22 mouse cellular contexts compared by ENCODE assay signal in genomic region chr2:7069458-7069857, GRCm38 (mm10).
DNase-seq lines count a peak whose midpoint lies in the region; ATAC-seq lines count a peak whose summit lies in the region.
"Had no signal": no experiment of that assay in that cellular context is flagged by ENCODE, and none has a peak within 500 bp of the region (broad histone marks: within the 10 kb centered on the region; RNA-seq: fewer than 3 reads in every experiment).

No protein-coding gene starts in this region.

- H3K9ac ChIP-seq in kidney, embryonic 15.5 days, result no peak overlapping the region
- H3K9ac ChIP-seq in neural tube, embryonic 13.5 days, result no peak overlapping the region
- H3K9ac ChIP-seq: embryonic facial prominence, embryonic 13.5 days; heart, embryonic 15.5 days; liver, embryonic 13.5 days; lung, embryonic 14.5 days; stomach, embryonic 15.5 days had no signal

- no peaks in the 10 kb centered on the region for H3K36me3 ChIP-seq in kidney, embryonic 15.5 days
- no peaks in the 10 kb centered on the region for H3K36me3 ChIP-seq in neural tube, embryonic 13.5 days
- H3K36me3 ChIP-seq: embryonic facial prominence, embryonic 13.5 days; heart, embryonic 15.5 days; liver, embryonic 13.5 days; stomach, embryonic 15.5 days had no signal

- H3K4me1 ChIP-seq in kidney, embryonic 15.5 days, result peaks cover 11% of the 10 kb centered on the region; the same call in 1 of the 2 replicates
- peaks cover 8% of the 10 kb centered on the region; the same call in 1 of the 2 replicates for H3K4me1 ChIP-seq in neural tube, embryonic 13.5 days (replicated peaks)
- H3K4me1 ChIP-seq: embryonic facial prominence, embryonic 13.5 days; liver, embryonic 13.5 days; stomach, embryonic 15.5 days had no signal

- H3K27me3 ChIP-seq in kidney, embryonic 15.5 days, result no peaks in the 10 kb centered on the region
- H3K27me3 ChIP-seq in neural tube, embryonic 13.5 days, result no peaks in the 10 kb centered on the region
- H3K27me3 ChIP-seq: embryonic facial prominence, embryonic 13.5 days; heart, embryonic 15.5 days; liver, embryonic 13.5 days; stomach, embryonic 15.5 days had no signal

- 8% methylated on average over 3 of the region's 3 CpGs for WGBS in kidney, embryonic 15.5 days
- 14% methylated on average over 3 of the region's 3 CpGs for WGBS in neural tube, embryonic 13.5 days

- peak; percentile 72; the same call in 1 of the 2 replicates for ATAC-seq in kidney, embryonic 15.5 days (replicated peaks; ENCODE audit: low FRiP score)
- ATAC-seq in neural tube, embryonic 13.5 days (ENCODE audit: low read depth), result peak; percentile 65
- ATAC-seq: forebrain, embryonic 14.5 days had no signal

- H3K4me2 ChIP-seq in kidney, embryonic 15.5 days, result no peak overlapping the region
- no peak overlapping the region for H3K4me2 ChIP-seq in neural tube, embryonic 13.5 days
- H3K4me2 ChIP-seq: embryonic facial prominence, embryonic 13.5 days; heart, embryonic 15.5 days; liver, embryonic 13.5 days; lung, embryonic 14.5 days; midbrain, embryonic 11.5 days; stomach, embryonic 15.5 days had no signal

- no peak overlapping the region for H3K4me3 ChIP-seq in kidney, embryonic 15.5 days (replicated peaks)
- H3K4me3 ChIP-seq in neural tube, embryonic 13.5 days, result no peak overlapping the region
- H3K4me3 ChIP-seq: embryonic facial prominence, embryonic 13.5 days; heart, embryonic 15.5 days; liver, embryonic 13.5 days; stomach, embryonic 15.5 days had no signal

- no peak overlapping the region for H3K27ac ChIP-seq in kidney, embryonic 15.5 days
- H3K27ac ChIP-seq in neural tube, embryonic 13.5 days (replicated peaks), result no peak overlapping the region
- H3K27ac ChIP-seq: embryonic facial prominence, embryonic 13.5 days; heart, embryonic 15.5 days; liver, embryonic 13.5 days; macrophage; stomach, embryonic 15.5 days had no signal

- no peak for DNase-seq in kidney, postnatal 14 days
- DNase-seq in embryo, embryonic 10.5 days (ENCODE audit: low spot score), result peak; percentile 54
- peak; percentile 10 to 18 for DNase-seq in kidney, postnatal 36 days
- DNase-seq in lung, postnatal 14 days, result no peak
- no peak for DNase-seq in left cerebral cortex, adult 11 months (ENCODE audit: low spot score)
- DNase-seq: B cell, adult 2 months; cerebellum, adult 2 months; cerebellum, postnatal 36 days; gastrocnemius, postnatal 14 days; layer of hippocampus, postnatal 36 days; liver, embryonic 13.5 days; lung, embryonic 14.5 days; retina, postnatal 1 day; thymus, adult 18-20 months had no signal

- no peaks in the 10 kb centered on the region for H3K9me3 ChIP-seq in kidney, embryonic 15.5 days (replicated peaks)
- H3K9me3 ChIP-seq in neural tube, embryonic 13.5 days, result no peaks in the 10 kb centered on the region
- H3K9me3 ChIP-seq: embryonic facial prominence, embryonic 13.5 days; heart, embryonic 15.5 days; liver, embryonic 13.5 days; stomach, embryonic 15.5 days had no signal

Comparison
In these comparisons a context has a peak if more than half of its experiments do, and no peak if none do; other contexts are left out.
1. DNase-seq: peak in embryo, embryonic 10.5 days (single experiment) and kidney, postnatal 36 days (2 of 2); none in kidney, postnatal 14 days (single experiment), lung, postnatal 14 days (single experiment) and left cerebral cortex, adult 11 months (single experiment).